Mouse (Mus musculus): ENCODE data around the gene 1700001L19Rik.

1700001L19Rik gene

DNA sequence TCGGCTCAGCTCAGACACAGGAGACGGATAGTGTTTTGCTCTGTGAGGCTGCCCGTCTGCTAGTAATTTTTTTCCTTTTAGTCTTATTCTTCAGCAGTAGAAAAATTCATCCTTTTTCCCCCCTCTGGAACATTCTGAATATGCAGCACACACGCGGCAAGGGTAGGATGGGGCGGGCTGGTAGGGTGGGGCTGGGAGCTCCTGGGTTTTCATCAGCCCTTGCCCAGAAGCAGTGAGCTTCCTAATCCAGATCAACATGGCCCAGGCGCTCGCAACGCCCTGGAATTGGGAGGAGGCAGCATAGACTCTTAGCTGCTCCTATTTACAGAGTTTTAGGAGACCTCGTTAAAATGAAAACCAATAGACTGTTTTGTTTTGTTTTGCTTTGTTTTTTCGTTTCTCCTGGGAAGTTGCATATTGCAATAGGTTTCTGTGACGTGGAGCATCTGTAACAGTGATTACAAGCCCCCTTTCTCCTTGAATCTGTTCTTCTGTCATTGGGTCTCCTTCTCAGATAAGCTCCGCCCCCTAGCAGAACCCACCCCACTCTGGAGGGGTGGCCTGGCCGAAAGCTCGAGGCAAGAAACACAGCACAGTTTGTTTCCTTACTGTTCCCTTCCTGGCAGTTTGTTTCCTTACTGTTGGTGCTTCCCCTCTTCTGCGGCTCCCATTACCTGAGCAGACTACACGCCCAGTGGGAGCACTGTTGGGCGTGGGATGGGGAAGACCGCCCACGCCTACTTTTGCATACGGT, 10.6 kb downstream of the 1700001L19Rik start:
- DNase-seq (ENCODE audit: low read depth): no peak

DNA sequence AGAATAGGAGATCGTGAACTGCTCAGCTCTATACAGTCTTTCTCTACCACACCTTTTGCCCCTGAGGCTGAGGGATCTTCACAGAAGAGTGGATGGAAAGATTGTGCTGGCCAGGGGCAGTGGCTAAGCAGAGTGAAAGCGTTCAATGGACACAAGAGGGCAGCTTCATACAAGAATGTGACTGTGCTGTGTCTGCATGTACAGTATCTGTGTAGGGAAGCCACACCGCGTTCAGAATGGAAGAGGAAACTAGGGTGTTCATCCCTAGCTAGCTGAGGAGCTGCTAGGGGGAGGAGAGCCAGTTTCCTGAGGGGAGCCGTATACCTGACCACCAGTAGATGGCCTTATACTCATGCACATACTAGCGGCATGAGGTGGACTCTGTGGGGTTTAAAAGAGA, 25.6 kb downstream of the 1700001L19Rik start:
- DNase-seq (ENCODE audit: low read depth): no peak

DNA sequence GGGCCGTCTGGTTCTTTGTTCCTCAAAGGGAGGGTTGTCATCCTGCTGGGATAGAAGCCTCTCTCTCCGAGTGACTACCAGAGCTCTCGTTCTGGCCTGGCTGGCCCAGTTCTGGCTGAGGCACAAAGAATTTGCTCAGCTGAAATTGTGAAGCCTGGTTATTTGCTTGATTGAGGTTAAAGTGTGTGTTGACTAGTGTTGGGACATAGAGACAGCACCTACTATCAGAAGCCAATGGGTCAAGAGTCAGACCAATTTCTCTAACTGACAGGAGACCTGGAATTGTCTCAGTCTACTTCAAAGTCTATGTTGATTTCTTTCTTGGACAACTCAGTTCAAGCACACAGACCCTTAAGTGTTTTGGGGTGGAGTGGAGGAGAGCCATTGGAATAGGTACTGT, 29.8 kb downstream of the 1700001L19Rik start:
- DNase-seq (ENCODE audit: low read depth): no peak

DNA sequence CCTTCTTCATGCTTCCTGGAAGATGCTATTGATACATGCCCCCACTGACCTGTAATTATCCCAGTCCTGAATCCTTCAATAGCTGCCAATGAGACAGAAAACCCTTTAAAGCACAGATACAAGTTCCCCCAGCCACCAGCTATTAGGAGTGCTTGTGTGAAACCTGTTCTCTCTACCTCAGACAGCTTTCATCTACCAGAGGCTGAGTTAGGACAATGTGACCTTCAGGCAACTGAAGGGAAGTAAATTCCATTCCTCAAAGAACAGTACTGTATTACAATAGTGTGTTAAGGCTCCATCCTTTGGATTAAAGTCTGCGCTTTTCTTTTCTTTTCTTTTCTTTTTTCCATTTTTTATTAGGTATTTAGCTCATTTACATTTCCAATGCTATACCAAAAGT, 45.6 kb downstream of the 1700001L19Rik start:
- no peak for DNase-seq (ENCODE audit: low read depth)

All from fibroblast of lung, adult 2 months (primary cell).